Mouse (Mus musculus) midbrain, embryonic 12.5 days (tissue): ENCODE results near the gene Hyal6. TPM values are rescaled to one million over a fixed set of nuclear protein-coding genes. Genes with fewer than 3 reads are reported as not detected.

Source experiments
- ATAC-seq: fragments of 200-750 bp; cut with Nextera tagmentation; 2 replicates; pipeline ENCODE4 v1.8.0; 2017; ENCODE audit warnings: low read depth, moderate TSS enrichment, moderate library complexity; ENCODE audit not compliant: low FRiP score
- H3K27ac ChIP-seq: fragments of 300-500 bp; sonication (generic); replicated peaks from 2 replicates; pipeline ENCODE4 v1.5.1; 2016; ENCODE audit warnings: mild to moderate bottlenecking
- H3K27me3 ChIP-seq: fragments of 300-500 bp; sonication (generic); 2 replicates; pipeline ENCODE4 v1.6.1; 2016; ENCODE audit warnings: mild to moderate bottlenecking
- H3K36me3 ChIP-seq: fragments of 300-500 bp; sonication (generic); 2 replicates; pipeline ENCODE4 v1.6.1; 2016
- H3K4me1 ChIP-seq: fragments of 300-500 bp; sonication (generic); 2 replicates; pipeline ENCODE4 v1.6.1; 2016
- H3K4me2 ChIP-seq: fragments of 300-500 bp; sonication (generic); replicated peaks from 2 replicates; pipeline ENCODE4 v1.6.1; 2016; ENCODE audit warnings: mild to moderate bottlenecking, moderate library complexity
- H3K4me3 ChIP-seq: fragments of 300-500 bp; sonication (generic); 2 replicates; pipeline ENCODE4 v1.5.1; 2016; ENCODE audit warnings: mild to moderate bottlenecking
- H3K9ac ChIP-seq: fragments of 300-500 bp; sonication (generic); replicated peaks from 2 replicates; pipeline ENCODE4 v1.6.1; 2016; ENCODE audit warnings: mild to moderate bottlenecking, moderate library complexity
- H3K9me3 ChIP-seq: fragments of 300-500 bp; sonication (generic); 2 replicates; pipeline ENCODE4 v1.6.1; 2016; ENCODE audit warnings: mild to moderate bottlenecking
- WGBS: fragments of 180-500 bp; shearing (Covaris S2); methylation state at CpG from one replicate; pipeline ENCODE4 v1.1.7; 2016; 5-methylcytosine and 5-hydroxymethylcytosine counted together
- polyA plus RNA-seq: library from polyadenylated mRNA; unstranded; fragments of >200 nt; fragmentation: Nextera tagmentation; extraction: Ambion mirVana; gene quantifications from 2 replicates; pipeline ENCODE4 v1.2.1, GENCODE M21; 2016

Hyal6 gene
- polyA plus RNA-seq, result not detected in 2 replicates

- H3K4me3 ChIP-seq, result no peak within 1 kb of the TSS
- no peaks in the 10 kb centered on the region for H3K9me3 ChIP-seq
- no peak within 1 kb of the TSS for H3K4me2 ChIP-seq
- WGBS, result 88% methylated on average over 3 of the region's 3 CpGs
- H3K27me3 ChIP-seq, result no peaks in the 10 kb centered on the region
- no peak within 1 kb of the TSS for H3K27ac ChIP-seq
- no peaks in the 10 kb centered on the region for H3K36me3 ChIP-seq
- no peak for ATAC-seq
- no peaks in the 10 kb centered on the region for H3K4me1 ChIP-seq
- no peak within 1 kb of the TSS for H3K9ac ChIP-seq
Observed at GRCm38 (mm10) chr6:24732945-24733344, at the start of gene Hyal6. TSS of gene Hyal6 (plus strand) at chr6:24733245.

GRCm38 (mm10) chr6:24687871-24688270, 45.2 kb upstream of the Hyal6 start:
- peak; percentile 54 for ATAC-seq
- H3K9me3 ChIP-seq, result no peaks in the 10 kb centered on the region
- H3K4me1 ChIP-seq, result no peaks in the 10 kb centered on the region
- no peak overlapping the region for H3K9ac ChIP-seq
- no peak overlapping the region for H3K27ac ChIP-seq
- no peaks in the 10 kb centered on the region for H3K27me3 ChIP-seq
- no peaks in the 10 kb centered on the region for H3K36me3 ChIP-seq
- no peak overlapping the region for H3K4me3 ChIP-seq
- H3K4me2 ChIP-seq, result no peak overlapping the region
- 21% methylated on average over 1 of the region's 1 CpGs for WGBS

GRCm38 (mm10) chr6:24694455-24695410, 38.3 kb upstream of the Hyal6 start:
- no peak for ATAC-seq
- Histone ChIP-seq H3K4me3 (no peak overlapping the region), H3K9me3 (no peaks in the 10 kb centered on the region), H3K9ac (no peak overlapping the region), H3K4me1 (no peaks in the 10 kb centered on the region), H3K4me2 (no peak overlapping the region), H3K27ac (no peak overlapping the region), H3K36me3 (no peaks in the 10 kb centered on the region), H3K27me3 (no peaks in the 10 kb centered on the region)
- WGBS, result 87% methylated on average over 11 of the region's 11 CpGs

- ATAC-seq, result no peak
- 89% methylated on average over 4 of the region's 4 CpGs for WGBS
- no peaks in the 10 kb centered on the region for H3K4me1 ChIP-seq
- no peak overlapping the region for H3K4me2 ChIP-seq
- H3K9ac ChIP-seq, result no peak overlapping the region
- no peak overlapping the region for H3K4me3 ChIP-seq
- no peaks in the 10 kb centered on the region for H3K36me3 ChIP-seq
- no peaks in the 10 kb centered on the region for H3K27me3 ChIP-seq
- no peak overlapping the region for H3K27ac ChIP-seq
- H3K9me3 ChIP-seq, result no peaks in the 10 kb centered on the region
Observed at GRCm38 (mm10) chr6:24696117-24696516, 36.9 kb upstream of the Hyal6 start.

DNA sequence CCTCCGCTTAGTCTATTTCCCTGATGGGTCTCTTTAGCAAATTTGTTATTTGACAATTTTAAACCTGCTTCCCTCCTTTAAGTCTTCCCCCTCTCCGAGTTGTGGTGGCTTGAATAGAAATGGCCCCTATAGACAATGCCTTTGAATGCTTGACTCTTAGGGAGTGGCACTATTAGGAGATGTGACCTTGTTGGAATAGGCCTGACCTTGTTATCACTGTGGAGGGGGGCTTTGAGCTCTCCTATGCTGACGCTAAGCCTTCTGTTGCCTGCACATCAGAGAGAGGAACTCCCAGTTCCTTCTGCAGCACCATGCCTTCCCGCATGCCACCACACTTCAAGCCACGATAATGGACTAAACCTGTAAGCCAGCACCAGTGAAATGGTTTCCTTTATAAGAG, 35.8 kb upstream of the Hyal6 start:
- H3K9ac ChIP-seq, result no peak overlapping the region
- no peaks in the 10 kb centered on the region for H3K4me1 ChIP-seq
- H3K36me3 ChIP-seq, result no peaks in the 10 kb centered on the region
- H3K4me2 ChIP-seq, result no peak overlapping the region
- no peak for ATAC-seq
- no peaks in the 10 kb centered on the region for H3K27me3 ChIP-seq
- no peak overlapping the region for H3K4me3 ChIP-seq
- no peak overlapping the region for H3K27ac ChIP-seq
- no peaks in the 10 kb centered on the region for H3K9me3 ChIP-seq
- 86% methylated on average over 5 of the region's 5 CpGs for WGBS

DNA sequence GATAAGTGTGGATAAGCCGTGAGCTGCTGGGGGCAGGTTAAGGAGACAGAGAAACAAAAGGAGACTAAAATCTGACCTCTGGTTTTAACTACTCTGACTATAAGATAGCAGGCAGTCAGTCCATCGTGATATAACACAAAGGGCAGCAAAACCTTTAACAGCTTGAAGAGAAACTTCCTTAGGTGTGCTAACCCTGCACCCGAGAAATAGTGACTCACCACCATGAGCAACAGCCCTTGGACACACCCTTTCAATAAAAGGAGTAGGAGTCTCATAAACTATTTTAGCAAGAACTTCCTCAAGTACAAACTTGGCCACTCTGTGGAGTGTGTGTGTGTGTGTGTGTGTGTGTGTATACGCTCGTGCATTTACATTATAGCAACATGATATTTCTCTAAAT, 26.0 kb upstream of the Hyal6 start:
- no peak overlapping the region for H3K4me3 ChIP-seq
- H3K4me2 ChIP-seq, result no peak overlapping the region
- WGBS, result 89% methylated on average over 5 of the region's 5 CpGs
- no peaks in the 10 kb centered on the region for H3K4me1 ChIP-seq
- H3K36me3 ChIP-seq, result no peaks in the 10 kb centered on the region
- no peak overlapping the region for H3K9ac ChIP-seq
- H3K27me3 ChIP-seq, result no peaks in the 10 kb centered on the region
- no peak for ATAC-seq
- H3K27ac ChIP-seq, result no peak overlapping the region
- no peaks in the 10 kb centered on the region for H3K9me3 ChIP-seq

GRCm38 (mm10) chr6:24707499-24707898, 25.5 kb upstream of the Hyal6 start:
- no peak overlapping the region for H3K4me2 ChIP-seq
- 76% methylated on average over 2 of the region's 2 CpGs for WGBS
- H3K9ac ChIP-seq, result no peak overlapping the region
- no peaks in the 10 kb centered on the region for H3K9me3 ChIP-seq
- no peak overlapping the region for H3K4me3 ChIP-seq
- no peaks in the 10 kb centered on the region for H3K4me1 ChIP-seq
- H3K36me3 ChIP-seq, result no peaks in the 10 kb centered on the region
- H3K27me3 ChIP-seq, result no peaks in the 10 kb centered on the region
- ATAC-seq, result no peak
- no peak overlapping the region for H3K27ac ChIP-seq

- Histone ChIP-seq H3K36me3 (no peaks in the 10 kb centered on the region), H3K9ac (no peak overlapping the region), H3K27me3 (no peaks in the 10 kb centered on the region), H3K4me1 (no peaks in the 10 kb centered on the region), H3K4me3 (no peak overlapping the region), H3K9me3 (no peaks in the 10 kb centered on the region), H3K4me2 (no peak overlapping the region), H3K27ac (no peak overlapping the region)
- WGBS, result 36% methylated on average over 13 of the region's 13 CpGs
- ATAC-seq, result no peak
Observed at GRCm38 (mm10) chr6:24721317-24722099, 11.5 kb upstream of the Hyal6 start.

- no peak overlapping the region for H3K27ac ChIP-seq
- H3K36me3 ChIP-seq, result no peaks in the 10 kb centered on the region
- no peak for ATAC-seq
- H3K9ac ChIP-seq, result no peak overlapping the region
- H3K4me1 ChIP-seq, result no peaks in the 10 kb centered on the region
- 86% methylated on average over 1 of the region's 1 CpGs for WGBS
- no peak overlapping the region for H3K4me3 ChIP-seq
- no peak overlapping the region for H3K4me2 ChIP-seq
- no peaks in the 10 kb centered on the region for H3K9me3 ChIP-seq
- H3K27me3 ChIP-seq, result no peaks in the 10 kb centered on the region
Observed at GRCm38 (mm10) chr6:24728130-24728529, 4.9 kb upstream of the Hyal6 start.

DNA sequence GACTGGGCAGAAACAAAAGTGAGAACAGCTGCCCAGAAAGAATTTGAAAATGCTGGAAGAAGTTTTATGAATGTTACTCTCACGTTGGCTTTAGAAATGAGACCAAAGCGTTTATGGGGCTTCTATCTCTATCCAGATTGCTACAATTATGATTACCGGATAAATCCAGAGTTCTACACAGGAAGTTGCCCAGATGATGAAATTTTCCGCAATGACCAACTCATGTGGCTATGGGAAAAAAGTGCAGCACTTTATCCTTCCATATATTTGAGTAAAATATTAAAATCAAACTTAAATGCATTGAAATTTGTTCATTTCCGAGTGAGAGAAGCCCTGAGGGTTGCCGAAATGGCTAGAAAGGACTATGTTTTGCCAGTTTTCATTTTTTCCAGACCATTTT, 1.5 kb downstream of the Hyal6 start:
- Histone ChIP-seq H3K9ac (no peak overlapping the region), H3K4me3 (no peak overlapping the region), H3K27me3 (no peaks in the 10 kb centered on the region), H3K27ac (no peak overlapping the region), H3K4me2 (no peak overlapping the region), H3K36me3 (no peaks in the 10 kb centered on the region), H3K9me3 (no peaks in the 10 kb centered on the region), H3K4me1 (no peaks in the 10 kb centered on the region)
- no peak for ATAC-seq
- WGBS, result 89% methylated on average over 6 of the region's 6 CpGs

GRCm38 (mm10) chr6:24748029-24748428, 15.0 kb downstream of the Hyal6 start, which contains the start of gene Hyal4:
TSS of gene Hyal4 (plus strand) at chr6:24748329.
- Histone ChIP-seq H3K9ac (no peak within 1 kb of the TSS), H3K4me2 (no peak within 1 kb of the TSS), H3K4me3 (no peak within 1 kb of the TSS), H3K4me1 (no peaks in the 10 kb centered on the region), H3K9me3 (no peaks in the 10 kb centered on the region), H3K27ac (no peak within 1 kb of the TSS), H3K27me3 (no peaks in the 10 kb centered on the region), H3K36me3 (no peaks in the 10 kb centered on the region)
- WGBS, result 77% methylated on average over 4 of the region's 4 CpGs
- ATAC-seq, result no peak

DNA sequence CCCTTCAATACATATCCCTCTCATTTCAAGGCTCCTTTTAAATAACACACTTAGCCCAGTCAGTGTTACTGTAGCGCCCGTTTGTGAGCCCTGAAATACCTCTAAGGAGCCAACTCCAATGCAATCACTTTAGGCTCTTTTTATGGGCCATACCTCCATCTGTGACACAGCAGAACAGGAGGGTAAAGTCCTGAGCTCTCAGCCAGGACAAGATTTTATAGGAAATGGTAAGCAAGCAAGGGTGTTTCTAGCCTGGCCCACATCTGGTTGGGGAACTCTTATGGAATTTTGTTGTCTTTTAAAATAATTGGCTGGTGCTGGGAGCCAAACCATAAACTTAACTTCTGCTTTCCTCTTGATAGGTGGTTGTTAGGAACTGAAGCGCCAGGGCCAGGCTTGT, 26.2 kb downstream of the Hyal6 start:
- H3K4me3 ChIP-seq, result no peak overlapping the region
- no peaks in the 10 kb centered on the region for H3K27me3 ChIP-seq
- H3K4me2 ChIP-seq, result no peak overlapping the region
- no peaks in the 10 kb centered on the region for H3K9me3 ChIP-seq
- no peak overlapping the region for H3K9ac ChIP-seq
- no peak overlapping the region for H3K27ac ChIP-seq
- WGBS, result 87% methylated on average over 3 of the region's 3 CpGs
- no peaks in the 10 kb centered on the region for H3K4me1 ChIP-seq
- ATAC-seq, result no peak
- no peaks in the 10 kb centered on the region for H3K36me3 ChIP-seq
